Mouse (Mus musculus) left cerebral cortex, postnatal 36 days (tissue): ENCODE data around the gene Fam214b. TPM values are rescaled to one million over a fixed set of nuclear protein-coding genes. Genes with fewer than 3 reads are reported as not detected.

Experiments used
- DNase-seq, 2 experiments: peaks; one replicate each; pipeline ENCODE4 v3.0.0; 2021 to 2022; ENCODE audit warnings: low spot score in 2 of 2, mixed read lengths in 1 of 2
- intact Hi-C: fragments of 180-260 bp; cut with DNase I; formaldehyde crosslinking; loops from one replicate; pipeline ENCODE4 v1.15.1; 2025
- total RNA-seq, 2 experiments: library from RNA; stranded (reverse); gene quantifications; 2 replicates each; pipeline ENCODE4 v1.2.3; 2021

Fam214b gene
- total RNA-seq = 10 to 100 TPM; 34.8 to 43.0 TPM

- intact Hi-C loops = loop anchor here (2.0 to 5.0 kb wide), 2 partner anchors 67 to 377 kb away; no protein-coding TSS in a partner anchor
Measured at GRCm38 (mm10) chr4:43045659-43046302, at the start of gene Fam214b. Gene Fam214b, minus strand, starts transcription at chr4:43046220.

GRCm38 (mm10) chr4:43091183-43091582 lies 45.2 kb upstream of the Fam214b start:
- intact Hi-C loops = no loop called here
- DNase-seq = no peak

More at GRCm38 (mm10) chr4:43045659-43046302, at the start of gene Fam214b:
- DNase-seq = peak; percentile 89 to 92

GRCm38 (mm10) chr4:43089950-43090349 lies 43.9 kb upstream of the Fam214b start:
- DNase-seq = no peak
- intact Hi-C loops = loop anchor here (10.0 kb wide), 1 partner anchor 155 kb away; no protein-coding TSS in a partner anchor

GRCm38 (mm10) chr4:43082458-43082857 lies 36.4 kb upstream of the Fam214b start:
- no peak for DNase-seq
- intact Hi-C loops = loop anchor here (10.0 kb wide), 1 partner anchor 162 kb away; no protein-coding TSS in a partner anchor

- no peak for DNase-seq
Measured at GRCm38 (mm10) chr4:43078071-43078718, 32.2 kb upstream of the Fam214b start.

GRCm38 (mm10) chr4:43074923-43075322 lies 28.9 kb upstream of the Fam214b start:
- intact Hi-C loops = no loop called here
- DNase-seq = no peak

More at GRCm38 (mm10) chr4:43078071-43078718, 32.2 kb upstream of the Fam214b start:
- intact Hi-C loops = no loop called here

GRCm38 (mm10) chr4:43065471-43065870 lies 19.5 kb upstream of the Fam214b start:
- intact Hi-C loops = no loop called here
- DNase-seq = no peak

GRCm38 (mm10) chr4:43060286-43060685 lies 14.3 kb upstream of the Fam214b start:
- no peak for DNase-seq
- intact Hi-C loops = no loop called here

GRCm38 (mm10) chr4:43059697-43060096 lies 13.7 kb upstream of the Fam214b start:
- intact Hi-C loops = loop anchor here (5.0 kb wide), 1 partner anchor 188 kb away; no protein-coding TSS in a partner anchor
- DNase-seq = no peak

- intact Hi-C loops = loop anchor here (5.0 kb wide), 1 partner anchor 188 kb away; no protein-coding TSS in a partner anchor
- peak; percentile 84 to 86 for DNase-seq
Measured at GRCm38 (mm10) chr4:43058753-43059654, 13.0 kb upstream of the Fam214b start, which contains the start of gene Unc13b. Gene Unc13b, plus strand, starts transcription at chr4:43058953.

- intact Hi-C loops = loop anchor here (5.0 kb wide), 1 partner anchor 189 kb away; no protein-coding TSS in a partner anchor
- DNase-seq = no peak
Measured at GRCm38 (mm10) chr4:43058392-43058752, 12.4 kb upstream of the Fam214b start.

- no peak for DNase-seq
- intact Hi-C loops = loop anchor here (5.0 kb wide), 1 partner anchor 190 kb away; no protein-coding TSS in a partner anchor
Measured at GRCm38 (mm10) chr4:43057654-43058053, 11.6 kb upstream of the Fam214b start.

GRCm38 (mm10) chr4:43052627-43053026 lies 6.6 kb upstream of the Fam214b start:
- intact Hi-C loops = no loop called here
- DNase-seq = no peak

- DNase-seq = peak; percentile 56 to 60
- intact Hi-C loops = loop anchor here (2.0 to 5.0 kb wide), 2 partner anchors 66 to 375 kb away; no protein-coding TSS in a partner anchor
Measured at GRCm38 (mm10) chr4:43047231-43047630, 1.2 kb upstream of the Fam214b start.

- intact Hi-C loops = loop anchor here (2.0 to 5.0 kb wide), 2 partner anchors 66 to 376 kb away; no protein-coding TSS in a partner anchor
- no peak for DNase-seq
Measured at GRCm38 (mm10) chr4:43046607-43047006, 587 bp upstream of the Fam214b start.

GRCm38 (mm10) chr4:43045285-43045658 lies 748 bp downstream of the Fam214b start:
- no peak for DNase-seq
- intact Hi-C loops = loop anchor here (5.0 kb wide), 1 partner anchor 377 kb away; no protein-coding TSS in a partner anchor

GRCm38 (mm10) chr4:43044673-43045072 lies 1.3 kb downstream of the Fam214b start:
- intact Hi-C loops = loop anchor here (5.0 kb wide), 2 partner anchors 338 to 378 kb away; partner anchors contain the start of gene Rusc2
- DNase-seq = no peak

GRCm38 (mm10) chr4:43043644-43044357 lies 2.2 kb downstream of the Fam214b start:
- no peak for DNase-seq
- intact Hi-C loops = loop anchor here (5.0 kb wide), 1 partner anchor 338 kb away; the partner anchor contains the start of gene Rusc2
